22 mouse cellular contexts compared by ENCODE assay signal in the genomic region with DNA sequence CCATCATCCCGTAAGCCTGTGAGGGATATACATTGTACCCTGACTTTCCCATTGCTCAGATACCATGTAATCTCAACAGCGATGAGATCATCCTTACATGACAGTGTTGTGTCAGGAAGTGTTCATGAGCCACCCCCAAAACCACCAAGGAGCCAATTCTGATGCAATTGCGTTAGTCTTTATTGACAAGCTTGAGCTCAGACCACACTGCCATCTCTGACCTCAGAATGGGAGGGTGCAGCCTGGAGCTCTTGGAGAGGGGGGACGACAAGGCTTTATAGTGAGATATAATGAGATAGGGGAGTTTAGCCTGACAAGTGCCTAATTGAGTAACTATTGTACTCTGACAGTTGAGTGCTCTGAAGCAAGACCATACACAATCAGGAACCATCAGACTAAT.
A peak's percentile ranks its signal among the peaks of the same experiment; 100 is the strongest.
DNase-seq lines count a peak whose midpoint lies in the region; ATAC-seq lines count a peak whose summit lies in the region.
"Had no signal": no experiment of that assay in that cellular context is flagged by ENCODE, and none has a peak within 500 bp of the region (broad histone marks: within the 10 kb centered on the region; RNA-seq: fewer than 3 reads in every experiment).

No protein-coding gene starts in this region.

- 0 out of 2 replicates have a peak, but pooled peaks cover 3% of the 10 kb centered on the region for H3K4me1 ChIP-seq in forebrain, embryonic 12.5 days
- H3K4me1 ChIP-seq in forebrain, embryonic 15.5 days, result no peaks in the 10 kb centered on the region; the same call in 1 of the 2 replicates
- no peaks in the 10 kb centered on the region for H3K4me1 ChIP-seq in midbrain, embryonic 11.5 days (ENCODE audit: control insufficient read depth, insufficient read depth, low read length)
- peaks cover 17% of the 10 kb centered on the region; the same call in 1 of the 2 replicates for H3K4me1 ChIP-seq in midbrain, embryonic 13.5 days (replicated peaks)
- H3K4me1 ChIP-seq: embryonic facial prominence, embryonic 15.5 days had no signal

- no peaks in the 10 kb centered on the region for H3K9me3 ChIP-seq in forebrain, embryonic 12.5 days
- no peaks in the 10 kb centered on the region for H3K9me3 ChIP-seq in forebrain, embryonic 15.5 days
- H3K9me3 ChIP-seq in midbrain, embryonic 11.5 days (ENCODE audit: control insufficient read depth, low read length), result no peaks in the 10 kb centered on the region
- no peaks in the 10 kb centered on the region for H3K9me3 ChIP-seq in midbrain, embryonic 13.5 days
- H3K9me3 ChIP-seq: embryonic facial prominence, embryonic 12.5 days; embryonic facial prominence, embryonic 15.5 days; hindbrain, embryonic 12.5 days; hindbrain, embryonic 15.5 days had no signal

- DNase-seq in midbrain, embryonic 11.5 days (ENCODE audit: low spot score, missing footprints), result peak; percentile 17
- DNase-seq in retina, embryonic 14.5 days (ENCODE audit: low spot score), result peak; percentile 44
- DNase-seq in gastrocnemius, postnatal 25 days, result no peak
- DNase-seq in gastrocnemius, postnatal 4 days (ENCODE audit: low spot score in 2 of 2), result no peak
- DNase-seq: adrenal gland, adult 2 months; adrenal gland, postnatal 14 days; cerebellum, adult 11 months; cerebellum, adult 2 months; cerebellum, adult 9-11 months; cerebellum, postnatal 25 days; gastrocnemius, postnatal 36 days had no signal

- no peak overlapping the region for H3K27ac ChIP-seq in forebrain, embryonic 12.5 days
- H3K27ac ChIP-seq in forebrain, embryonic 15.5 days (replicated peaks), result no peak overlapping the region
- no peak overlapping the region for H3K27ac ChIP-seq in midbrain, embryonic 11.5 days (ENCODE audit: low read depth, low read length)
- no peak overlapping the region for H3K27ac ChIP-seq in midbrain, embryonic 13.5 days
- H3K27ac ChIP-seq: embryonic facial prominence, embryonic 12.5 days; embryonic facial prominence, embryonic 15.5 days; hindbrain, embryonic 12.5 days; hindbrain, embryonic 15.5 days had no signal

- H3K9ac ChIP-seq in forebrain, embryonic 12.5 days, result no peak overlapping the region
- H3K9ac ChIP-seq in forebrain, embryonic 15.5 days (replicated peaks), result no peak overlapping the region
- H3K9ac ChIP-seq in midbrain, embryonic 11.5 days (ENCODE audit: low read length), result no peak overlapping the region
- no peak overlapping the region for H3K9ac ChIP-seq in midbrain, embryonic 13.5 days (replicated peaks)
- H3K9ac ChIP-seq: embryonic facial prominence, embryonic 12.5 days; embryonic facial prominence, embryonic 15.5 days; hindbrain, embryonic 12.5 days; hindbrain, embryonic 15.5 days had no signal

- H3K4me3 ChIP-seq in forebrain, embryonic 12.5 days (replicated peaks), result no peak overlapping the region
- H3K4me3 ChIP-seq in forebrain, embryonic 15.5 days, result no peak overlapping the region
- H3K4me3 ChIP-seq in midbrain, embryonic 11.5 days (ENCODE audit: low read depth, low read length), result no peak overlapping the region
- no peak overlapping the region for H3K4me3 ChIP-seq in midbrain, embryonic 13.5 days (replicated peaks)
- H3K4me3 ChIP-seq: embryonic facial prominence, embryonic 12.5 days; embryonic facial prominence, embryonic 15.5 days; hindbrain, embryonic 12.5 days; hindbrain, embryonic 15.5 days had no signal

- no peaks in the 10 kb centered on the region for H3K27me3 ChIP-seq in forebrain, embryonic 12.5 days
- H3K27me3 ChIP-seq in forebrain, embryonic 15.5 days, result no peaks in the 10 kb centered on the region
- H3K27me3 ChIP-seq in midbrain, embryonic 11.5 days (ENCODE audit: control insufficient read depth, insufficient read depth, low read length), result no peaks in the 10 kb centered on the region
- no peaks in the 10 kb centered on the region for H3K27me3 ChIP-seq in midbrain, embryonic 13.5 days
- H3K27me3 ChIP-seq: embryonic facial prominence, embryonic 12.5 days; embryonic facial prominence, embryonic 15.5 days; hindbrain, embryonic 12.5 days; hindbrain, embryonic 15.5 days had no signal

- peak; percentile 59 for ATAC-seq in forebrain, embryonic 12.5 days (ENCODE audit: low FRiP score)
- no peak for ATAC-seq in forebrain, embryonic 15.5 days (replicated peaks)
- no peak for ATAC-seq in midbrain, embryonic 11.5 days (ENCODE audit: low FRiP score)
- ATAC-seq in midbrain, embryonic 13.5 days, result no peak
- ATAC-seq: CD4-positive, CD25-positive, alpha-beta regulatory T cell, adult 4 months; forebrain, embryonic 16.5 days; intestine, postnatal 0 days had no signal

- H3K4me2 ChIP-seq in forebrain, embryonic 12.5 days, result no peak overlapping the region
- H3K4me2 ChIP-seq in forebrain, embryonic 15.5 days (replicated peaks), result no peak overlapping the region
- no peak overlapping the region for H3K4me2 ChIP-seq in midbrain, embryonic 11.5 days
- H3K4me2 ChIP-seq in midbrain, embryonic 13.5 days (replicated peaks), result no peak overlapping the region
- H3K4me2 ChIP-seq: embryonic facial prominence, embryonic 12.5 days; embryonic facial prominence, embryonic 15.5 days; heart, embryonic 11.5 days; hindbrain, embryonic 12.5 days; hindbrain, embryonic 15.5 days had no signal

- H3K36me3 ChIP-seq in forebrain, embryonic 12.5 days (replicated peaks), result no peaks in the 10 kb centered on the region
- H3K36me3 ChIP-seq in forebrain, embryonic 15.5 days, result no peaks in the 10 kb centered on the region
- no peaks in the 10 kb centered on the region for H3K36me3 ChIP-seq in midbrain, embryonic 11.5 days (ENCODE audit: control insufficient read depth, insufficient read depth, low read length)
- H3K36me3 ChIP-seq in midbrain, embryonic 13.5 days, result no peaks in the 10 kb centered on the region
- H3K36me3 ChIP-seq: embryonic facial prominence, embryonic 12.5 days; embryonic facial prominence, embryonic 15.5 days; hindbrain, embryonic 12.5 days; hindbrain, embryonic 15.5 days had no signal

- WGBS in forebrain, embryonic 12.5 days, result 55% methylated on average over 4 of the region's 4 CpGs
- 43% methylated on average over 4 of the region's 4 CpGs for WGBS in forebrain, embryonic 15.5 days
- WGBS in midbrain, embryonic 11.5 days, result 73% methylated on average over 4 of the region's 4 CpGs
- 70% methylated on average over 4 of the region's 4 CpGs for whole genome bisulfite sequencing in midbrain, embryonic 13.5 days

Comparison
In these comparisons a context has a peak if more than half of its experiments do, and no peak if none do; other contexts are left out.
1. DNase-seq: peak in midbrain, embryonic 11.5 days (single experiment) and retina, embryonic 14.5 days (single experiment); none in gastrocnemius, postnatal 25 days (single experiment) and gastrocnemius, postnatal 4 days (0 of 2).